Mouse (Mus musculus) frontal cortex, postnatal 25 days (tissue): ENCODE data around the gene Mapk14.
A peak's percentile ranks its signal among the peaks of the same experiment; 100 is the strongest.

ENCODE experiments used
- DNase-seq, 2 experiments: peaks; one replicate each; pipeline ENCODE4 v3.0.0; 2022; ENCODE audit warnings: low spot score in 2 of 2

The Mapk14 gene

DNA sequence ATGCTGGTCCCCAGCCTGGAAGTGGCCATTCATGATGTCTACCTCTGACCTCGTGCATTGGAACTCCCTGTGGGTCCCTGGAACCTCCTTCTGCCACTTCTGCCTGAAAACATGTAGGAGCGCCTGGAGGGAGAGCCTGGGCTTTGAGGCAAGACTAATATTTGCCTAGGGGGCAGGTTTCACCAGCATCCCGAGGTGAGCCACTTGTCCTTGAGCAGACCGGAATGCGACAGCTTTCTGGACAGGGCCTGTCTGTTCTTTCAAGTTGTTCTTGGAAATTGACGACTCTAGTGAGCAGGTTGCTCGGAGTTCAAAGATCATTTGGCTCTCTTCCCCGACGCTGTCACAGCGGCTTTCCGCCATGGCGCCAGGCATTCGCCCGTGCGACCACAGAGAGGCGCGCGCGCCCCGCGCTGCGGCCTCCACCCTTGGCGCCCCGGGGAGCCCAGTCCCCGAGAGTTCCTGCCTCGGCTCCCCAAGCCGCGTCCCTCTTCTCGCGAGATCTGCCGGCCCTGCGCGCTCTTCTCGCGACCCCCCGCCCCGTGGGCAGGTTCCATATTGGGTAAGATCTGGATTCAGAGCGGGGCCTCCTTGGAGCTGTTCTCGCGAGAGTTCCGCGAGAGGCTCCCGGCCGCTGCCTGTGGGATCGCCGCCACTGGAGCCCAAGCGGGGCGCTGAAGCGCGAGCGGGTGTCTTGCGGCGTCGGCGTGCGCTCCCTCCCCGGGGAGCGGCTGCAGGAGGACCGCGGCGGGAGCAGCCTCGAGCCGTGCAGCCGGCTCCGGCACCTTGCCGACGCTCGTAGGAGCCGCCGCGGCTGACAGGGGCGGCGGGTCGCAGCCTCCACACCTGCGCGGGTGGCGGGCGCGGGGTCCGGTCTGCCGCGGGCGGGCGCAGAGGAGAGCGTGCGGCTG, at the start of gene Mapk14:
Mapk14 (plus strand) TSS at position 554 of the 911 bp plus-strand sequence.
- DNase-seq = peak; percentile 98 to 99

GRCm38 (mm10) chr17:28643697-28644096, 47.4 kb upstream of the Mapk14 start:
- DNase-seq = no peak

DNA sequence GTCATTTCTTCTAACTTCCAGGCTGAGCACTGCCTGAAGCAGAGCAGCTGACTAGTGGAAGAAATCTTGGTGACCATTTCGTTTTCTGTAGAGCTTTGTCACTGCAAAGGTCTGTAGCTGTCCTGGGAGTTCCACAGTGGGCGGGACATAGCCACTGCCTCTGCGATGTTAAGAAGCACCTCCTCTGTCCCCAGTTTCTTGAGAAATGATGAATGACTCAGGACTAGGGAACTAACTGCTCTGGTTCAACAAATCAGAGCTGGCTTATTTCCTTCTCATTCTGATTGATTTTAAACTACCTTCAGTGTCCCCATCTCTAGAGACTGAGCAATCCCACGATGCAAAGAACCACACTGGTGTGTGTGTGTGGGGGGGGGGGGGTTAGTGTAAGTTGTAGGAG, 47.0 kb upstream of the Mapk14 start:
- no peak for DNase-seq

GRCm38 (mm10) chr17:28646221-28646620, 44.9 kb upstream of the Mapk14 start:
- no peak for DNase-seq

DNA sequence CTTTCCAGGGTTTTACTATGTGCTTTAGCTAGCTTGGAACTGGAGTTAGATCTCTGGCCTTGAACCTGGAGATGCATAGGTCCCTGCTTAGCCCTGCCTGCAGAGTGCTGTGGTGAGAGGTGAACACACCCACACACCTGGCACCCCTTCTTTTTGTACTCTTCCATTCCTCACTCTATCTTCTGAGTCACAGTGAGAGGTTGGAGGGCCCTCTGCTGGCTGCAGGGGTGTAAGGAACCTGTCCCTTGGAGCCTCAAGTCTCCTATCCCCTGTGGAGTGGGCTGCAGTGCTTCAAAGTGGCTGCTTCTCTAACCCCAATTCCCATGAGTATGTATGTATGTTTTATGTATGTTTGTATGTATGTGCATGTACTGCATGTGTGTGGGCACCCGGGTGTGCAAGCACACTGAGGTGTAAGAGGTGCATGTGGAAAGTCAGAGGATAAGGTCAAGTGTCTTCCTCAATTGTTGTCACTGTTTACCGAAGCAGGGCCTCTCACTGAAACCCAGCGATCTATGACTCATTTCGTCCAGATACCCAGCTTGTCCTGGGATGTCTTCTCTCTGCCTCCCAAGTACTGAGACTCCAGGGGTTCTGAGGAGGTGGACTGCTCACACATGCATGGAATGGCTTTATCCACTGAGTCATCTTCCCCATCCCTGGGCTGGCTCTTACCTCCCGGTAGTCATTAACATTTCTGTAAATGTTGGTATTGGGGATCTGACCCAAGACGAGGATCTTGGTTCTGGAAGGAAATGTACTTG, 42.3 kb upstream of the Mapk14 start:
- DNase-seq = peak; percentile 37 to 59

- DNase-seq = no peak
Measured at GRCm38 (mm10) chr17:28650268-28650667, 40.9 kb upstream of the Mapk14 start.

DNA sequence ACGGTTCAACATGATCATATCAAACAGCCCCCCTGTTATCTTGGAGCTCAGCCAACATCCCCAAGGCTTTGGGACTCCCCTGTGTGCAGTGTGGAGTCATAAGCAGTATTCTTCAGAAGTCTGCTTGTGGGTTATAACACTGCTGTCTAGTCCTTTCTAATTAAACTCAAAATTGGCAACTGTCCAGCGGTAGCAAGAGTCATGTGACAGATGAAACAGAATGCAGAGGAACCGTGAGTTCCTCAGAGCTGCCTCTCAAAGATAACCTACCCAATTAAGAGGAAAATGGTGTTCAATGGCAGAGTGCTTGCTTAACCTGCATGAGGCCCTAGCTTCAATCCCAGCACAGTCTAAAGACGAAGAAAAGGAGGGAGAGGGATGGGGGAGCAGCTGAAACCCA, 33.2 kb upstream of the Mapk14 start:
- DNase-seq = no peak

DNA sequence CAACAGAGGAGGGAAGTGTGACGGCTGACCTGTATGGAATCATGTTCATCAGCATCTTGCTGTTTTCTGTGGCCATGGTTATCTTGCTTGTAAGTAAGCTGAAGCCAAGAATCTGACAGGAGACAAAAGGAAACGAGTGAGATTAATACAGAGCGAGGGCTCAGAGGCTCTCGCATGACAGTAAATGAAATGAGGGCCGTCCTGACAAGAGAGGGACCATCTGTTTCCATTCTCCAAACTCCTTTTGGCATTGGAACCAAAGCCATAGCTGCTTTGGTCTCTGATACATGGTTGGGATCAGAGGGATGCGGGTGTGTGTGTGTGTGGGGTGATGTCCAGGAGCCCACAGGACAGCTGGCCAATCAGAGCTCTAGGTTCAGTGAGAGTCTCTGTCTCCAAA, 31.6 kb upstream of the Mapk14 start:
- DNase-seq = no peak

GRCm38 (mm10) chr17:28682311-28683084, 8.6 kb upstream of the Mapk14 start:
- DNase-seq = no peak

DNA sequence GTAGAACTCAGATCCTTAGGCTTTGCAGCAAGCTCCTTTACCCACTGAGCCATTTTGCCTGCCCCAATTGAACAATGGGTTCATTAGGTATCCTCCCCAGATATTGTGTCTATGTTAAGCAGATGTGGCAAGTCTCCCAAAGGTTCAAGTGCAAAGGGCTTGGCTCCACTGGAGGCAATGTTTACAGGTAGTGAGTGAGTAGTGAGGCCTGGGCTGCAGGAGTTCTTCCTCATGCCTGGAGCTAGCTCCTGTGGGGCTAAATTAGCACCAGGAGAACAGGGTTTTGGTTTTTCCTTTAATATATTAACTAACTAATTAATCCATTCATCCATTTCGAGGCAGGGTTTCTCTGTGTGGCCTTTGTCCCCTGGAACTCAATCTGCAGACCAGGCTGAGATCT, 7.5 kb upstream of the Mapk14 start:
- DNase-seq = no peak

DNA sequence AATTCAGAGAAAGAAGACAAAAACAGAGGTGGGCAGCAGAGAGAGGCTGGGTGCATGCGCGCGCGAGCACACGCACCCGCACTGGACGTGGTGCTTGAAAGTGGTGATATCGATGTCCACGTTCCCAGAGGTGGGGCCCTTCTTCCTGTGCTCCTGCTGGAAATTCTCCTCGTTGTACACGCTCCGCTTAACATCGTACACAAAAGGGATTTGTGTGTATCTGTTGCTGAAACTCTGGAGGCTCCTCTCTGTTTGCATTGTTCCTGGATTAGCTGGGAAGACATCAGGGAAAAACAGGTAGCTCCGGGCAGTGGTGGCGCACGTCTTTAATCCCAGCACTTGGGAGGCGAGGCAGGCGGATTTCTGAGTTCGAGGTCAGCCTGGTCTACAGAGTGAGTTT, 6.5 kb upstream of the Mapk14 start:
- DNase-seq = no peak

DNA sequence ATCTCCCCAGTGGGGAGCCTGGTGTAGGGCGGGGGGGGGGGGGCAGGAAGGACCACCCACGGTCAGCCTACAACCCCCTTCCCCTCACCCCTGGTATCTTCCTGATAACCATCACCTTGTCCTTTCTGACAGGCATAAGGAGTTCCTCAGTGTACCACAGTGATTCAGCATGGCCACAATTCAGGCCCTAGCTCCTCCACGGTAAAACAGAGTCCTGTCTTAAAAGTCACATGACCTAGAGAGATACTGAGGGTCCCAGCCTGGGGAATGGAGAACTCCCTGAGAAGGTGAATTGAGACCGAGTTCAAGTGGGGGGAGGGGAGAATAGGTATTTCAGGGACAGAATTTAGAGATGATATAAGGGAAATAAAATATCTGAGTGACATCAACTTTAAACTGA, 3.8 kb upstream of the Mapk14 start:
- no peak for DNase-seq

GRCm38 (mm10) chr17:28689586-28690283, 1.4 kb upstream of the Mapk14 start, which contains the start of gene Slc26a8:
Gene Slc26a8 (minus strand): TSS chr17:28690233.
- DNase-seq = peak; percentile 25 to 33

DNA sequence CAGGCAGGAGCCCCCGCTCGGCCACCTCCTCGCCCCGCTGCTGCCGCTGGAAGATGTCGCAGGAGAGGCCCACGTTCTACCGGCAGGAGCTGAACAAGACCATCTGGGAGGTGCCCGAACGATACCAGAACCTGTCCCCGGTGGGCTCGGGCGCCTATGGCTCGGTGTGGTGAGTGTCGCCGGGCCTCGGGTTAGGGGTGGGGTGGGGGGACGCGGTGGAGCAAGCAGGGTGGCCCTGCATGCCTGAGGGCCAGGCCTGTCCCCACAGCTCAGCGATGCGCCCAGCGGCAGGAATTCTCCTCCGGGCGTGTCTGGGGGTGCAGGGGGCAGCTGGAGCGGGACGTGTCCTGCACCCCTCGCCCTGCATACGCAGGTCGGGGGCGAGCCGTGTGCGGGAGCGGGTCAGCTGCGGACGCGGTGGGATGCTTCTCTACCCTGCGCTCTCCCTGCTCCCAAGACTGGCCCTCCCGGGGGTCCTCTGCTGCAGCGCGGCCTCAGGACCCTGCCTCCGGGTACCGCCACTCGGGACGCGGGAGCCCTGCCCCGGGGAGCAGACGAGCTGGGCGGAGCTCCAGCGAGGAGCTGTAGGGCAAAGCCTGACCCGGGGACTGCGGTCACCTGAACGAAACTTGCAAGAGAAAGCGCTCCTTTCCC, 685 bp downstream of the Mapk14 start:
- DNase-seq = peak; percentile 15 to 23

DNA sequence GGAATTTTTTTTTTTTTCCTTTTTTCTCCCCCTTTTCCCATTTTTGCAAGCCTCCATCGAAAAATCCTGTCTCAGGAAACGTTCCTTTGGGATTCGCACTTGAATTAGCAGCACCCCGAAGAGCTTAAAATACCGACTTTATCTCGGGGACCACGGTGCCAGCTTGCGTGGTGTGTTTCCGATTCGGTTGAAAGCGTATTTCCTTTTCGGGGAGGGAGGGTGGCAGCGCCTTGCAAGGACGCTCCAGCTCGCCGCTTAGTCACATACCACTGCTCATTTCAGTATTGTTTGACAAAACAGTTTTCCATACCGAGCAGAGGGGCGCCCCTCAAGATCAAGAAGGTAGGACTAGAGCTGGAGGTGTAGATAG, 1.2 kb downstream of the Mapk14 start:
- peak; percentile 17 to 27 for DNase-seq

GRCm38 (mm10) chr17:28693086-28693485, 2.0 kb downstream of the Mapk14 start:
- no peak for DNase-seq

DNA sequence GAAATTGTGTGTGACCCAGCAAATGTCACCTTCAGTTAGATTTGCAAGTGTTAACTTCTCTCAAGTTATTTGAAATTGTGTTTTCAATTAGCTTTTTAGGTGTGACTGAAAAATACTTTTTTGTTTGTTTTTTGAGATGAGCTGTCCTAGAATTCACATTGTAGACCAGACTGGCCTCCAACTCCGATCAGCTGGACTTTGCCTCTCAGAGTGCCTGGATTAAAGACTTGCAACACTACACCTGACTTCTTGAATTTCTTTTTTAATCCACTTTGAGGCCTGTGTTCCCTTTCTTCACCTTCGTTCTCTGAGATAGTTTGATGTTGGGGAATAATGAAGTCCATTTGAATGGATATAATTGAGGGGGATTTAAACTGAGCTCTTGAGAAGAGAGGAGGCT, 2.9 kb downstream of the Mapk14 start:
- no peak for DNase-seq

- no peak for DNase-seq
Measured at GRCm38 (mm10) chr17:28694832-28695231, 3.7 kb downstream of the Mapk14 start.

- DNase-seq = no peak
Measured at GRCm38 (mm10) chr17:28696641-28697040, 5.5 kb downstream of the Mapk14 start.

DNA sequence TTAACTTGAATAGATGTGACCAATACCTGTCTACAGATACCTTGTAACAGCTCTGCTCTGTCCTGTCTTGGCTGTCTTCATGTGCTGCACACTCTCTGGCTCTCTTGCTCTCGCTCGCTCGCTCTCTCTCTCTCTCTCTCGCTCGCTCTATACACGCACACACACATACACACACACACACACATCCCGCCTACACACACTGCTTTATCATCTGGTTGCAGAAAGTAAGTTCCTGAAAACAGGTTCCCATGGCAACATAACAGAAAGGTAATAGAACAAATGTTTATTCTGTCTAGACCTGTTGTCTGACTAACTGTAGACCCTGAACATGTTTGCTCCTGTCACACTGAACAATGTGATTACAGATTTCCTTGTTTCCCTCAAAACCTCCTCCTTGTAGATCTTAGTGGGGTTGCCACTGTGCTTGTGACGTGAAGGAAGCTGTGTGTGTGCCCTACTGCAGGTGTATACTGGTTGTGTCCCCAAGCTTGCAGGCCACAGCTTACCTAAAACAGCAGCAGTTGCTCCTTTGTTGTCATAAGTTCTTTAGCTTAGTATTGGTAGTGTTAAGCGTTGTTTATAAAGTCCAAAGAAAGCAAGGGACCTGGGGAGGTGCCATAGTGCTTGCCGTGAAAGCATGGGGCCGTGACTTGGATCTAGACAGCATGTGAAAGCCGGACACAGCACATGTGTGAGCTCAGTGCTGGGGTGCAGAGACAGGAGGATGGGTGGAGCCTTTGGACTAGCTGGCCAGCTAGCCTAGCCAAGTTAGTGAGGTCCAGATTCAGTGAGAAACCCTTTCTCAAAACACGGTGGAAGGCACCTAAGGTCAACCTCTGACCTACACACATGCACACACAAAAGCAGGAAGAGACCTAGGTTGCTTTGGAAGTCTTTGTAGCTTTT, 6.4 kb downstream of the Mapk14 start:
- DNase-seq = no peak
